Mouse (Mus musculus) limb, embryonic 10.5 days (tissue): Measurements from ENCODE around the gene Ckb. TPM values are rescaled to one million over a fixed set of nuclear protein-coding genes. Genes with fewer than 3 reads are reported as not detected.

Source experiments
- DNase-seq: peaks from one replicate; pipeline ENCODE4 v3.0.0-alpha.2; 2017; ENCODE audit warnings: low spot score
- H3K27ac ChIP-seq: fragments of 300-500 bp; sonication (generic); 2 replicates; pipeline ENCODE4 v1.5.1; 2016; ENCODE audit warnings: mild to moderate bottlenecking
- H3K27me3 ChIP-seq: fragments of 300-500 bp; sonication (generic); 2 replicates; pipeline ENCODE4 v1.6.1; 2016; ENCODE audit warnings: low read depth, mild to moderate bottlenecking; ENCODE audit not compliant: poor library complexity, severe bottlenecking
- H3K36me3 ChIP-seq: fragments of 300-500 bp; sonication (generic); 2 replicates; pipeline ENCODE4 v1.6.1; 2016; ENCODE audit warnings: mild to moderate bottlenecking, moderate library complexity
- H3K4me1 ChIP-seq: fragments of 300-500 bp; sonication (generic); 2 replicates; pipeline ENCODE4 v1.6.1; 2016
- H3K4me3 ChIP-seq: fragments of 300-500 bp; sonication (generic); 2 replicates; pipeline ENCODE4 v1.5.1; 2016; ENCODE audit warnings: mild to moderate bottlenecking, moderate library complexity
- H3K9me3 ChIP-seq: fragments of 300-500 bp; sonication (generic); replicated peaks from 2 replicates; pipeline ENCODE4 v1.6.1; 2016; ENCODE audit warnings: mild to moderate bottlenecking
- WGBS: fragments of 180-500 bp; shearing (Covaris S2); methylation state at CpG from one replicate; pipeline ENCODE4 v1.1.7; 2016; 5-methylcytosine and 5-hydroxymethylcytosine counted together
- polyA plus RNA-seq: library from polyadenylated mRNA; unstranded; fragments of >200 nt; fragmentation: Nextera tagmentation; extraction: Ambion mirVana; gene quantifications from 2 replicates; pipeline ENCODE4 v1.2.1, GENCODE M21; 2016

Gene Ckb
- polyA plus RNA-seq, 1 experiment from 2014 or later, result 55.9 TPM

GRCm38 (mm10) chr12:111660628-111661027 is 11.5 kb downstream of the Ckb start:
- Histone ChIP-seq H3K4me1 (peaks cover 10% of the 10 kb centered on the region), H3K27me3 (no peaks in the 10 kb centered on the region), H3K36me3 (peaks cover 68% of the 10 kb centered on the region), H3K9me3 (no peaks in the 10 kb centered on the region), H3K27ac (no peak overlapping the region), H3K4me3 (no peak overlapping the region)
- DNase-seq, result no peak
- WGBS, result 98% methylated on average over 1 of the region's 1 CpGs

DNA sequence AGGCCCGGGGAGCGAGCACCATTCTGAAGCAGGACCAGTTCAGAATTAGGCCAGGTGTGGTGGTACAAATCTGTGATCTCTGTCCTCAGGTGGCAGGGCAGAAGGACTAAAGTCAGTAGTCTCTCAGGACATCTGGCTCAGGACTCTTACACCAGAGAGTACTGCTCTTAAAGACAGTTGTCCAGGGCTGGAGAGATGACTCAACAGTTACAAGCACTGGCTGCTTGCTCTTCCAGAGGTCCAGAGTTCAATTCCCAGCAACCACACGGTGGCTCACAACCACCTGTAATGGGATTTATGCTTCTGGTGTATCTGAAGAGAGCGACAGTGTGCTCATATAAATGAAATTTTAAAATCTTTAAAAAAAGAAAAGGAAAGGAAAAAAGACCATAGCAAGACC is 12.8 kb downstream of the Ckb start:
- DNase-seq, result no peak
- peaks cover 81% of the 10 kb centered on the region for H3K36me3 ChIP-seq

DNA sequence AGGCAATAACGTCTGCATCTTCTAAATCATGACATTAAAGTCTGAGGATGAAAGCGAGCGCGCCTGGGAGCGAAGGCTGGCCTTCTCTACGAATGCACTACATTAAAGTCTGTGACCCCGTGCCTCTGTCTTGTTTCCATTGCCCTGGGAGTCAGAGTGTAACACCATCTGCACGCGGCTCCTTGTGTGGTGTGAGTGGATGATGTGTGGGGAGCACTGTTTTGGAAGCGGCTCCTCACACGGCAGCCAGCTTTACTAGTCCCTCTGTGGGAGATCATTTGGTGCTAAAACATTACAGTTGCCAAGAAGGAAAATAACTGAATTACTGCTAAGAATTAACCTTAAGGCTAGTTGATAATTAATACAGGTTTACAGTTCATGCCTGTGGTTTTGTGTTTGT is 16.4 kb downstream of the Ckb start:
- Histone ChIP-seq H3K4me3 (no peak overlapping the region), H3K9me3 (no peaks in the 10 kb centered on the region), H3K4me1 (no peaks in the 10 kb centered on the region), H3K27ac (no peak overlapping the region), H3K27me3 (no peaks in the 10 kb centered on the region), H3K36me3 (peaks cover 93% of the 10 kb centered on the region)
- DNase-seq, result no peak
- 94% methylated on average over 11 of the region's 11 CpGs for WGBS

More for the DNA sequence above, 12.8 kb downstream of the Ckb start:
- Histone ChIP-seq H3K27ac (no peak overlapping the region), H3K27me3 (no peaks in the 10 kb centered on the region), H3K4me3 (no peak overlapping the region), H3K9me3 (no peaks in the 10 kb centered on the region), H3K4me1 (peaks cover 9% of the 10 kb centered on the region)
- WGBS, result 95% methylated on average over 4 of the region's 4 CpGs

DNA sequence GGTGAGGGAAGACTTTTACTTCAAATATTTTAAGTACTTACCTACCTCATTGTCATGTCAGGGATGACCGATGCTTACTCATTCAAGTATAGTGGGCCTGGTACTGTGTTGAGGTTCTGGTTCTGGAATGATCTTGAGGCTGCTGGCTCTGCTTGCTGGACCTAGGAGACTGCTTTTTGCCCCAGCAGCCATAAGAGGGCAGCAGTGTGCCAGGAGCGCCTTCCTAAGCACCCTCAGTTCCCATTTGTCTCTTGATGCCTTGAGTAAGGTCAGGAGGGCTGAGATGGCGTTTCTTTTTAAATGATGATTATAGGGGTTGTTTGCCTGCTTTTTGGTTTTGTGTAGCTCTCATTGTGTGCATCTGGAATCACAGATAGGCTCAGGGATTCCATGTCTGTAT is 18.7 kb downstream of the Ckb start:
- 49% methylated on average over 3 of the region's 3 CpGs for WGBS
- Histone ChIP-seq H3K27ac (no peak overlapping the region), H3K27me3 (no peaks in the 10 kb centered on the region), H3K4me3 (no peak overlapping the region), H3K4me1 (no peaks in the 10 kb centered on the region), H3K9me3 (no peaks in the 10 kb centered on the region), H3K36me3 (peaks cover 94% of the 10 kb centered on the region)
- peak; percentile 55 for DNase-seq

DNA sequence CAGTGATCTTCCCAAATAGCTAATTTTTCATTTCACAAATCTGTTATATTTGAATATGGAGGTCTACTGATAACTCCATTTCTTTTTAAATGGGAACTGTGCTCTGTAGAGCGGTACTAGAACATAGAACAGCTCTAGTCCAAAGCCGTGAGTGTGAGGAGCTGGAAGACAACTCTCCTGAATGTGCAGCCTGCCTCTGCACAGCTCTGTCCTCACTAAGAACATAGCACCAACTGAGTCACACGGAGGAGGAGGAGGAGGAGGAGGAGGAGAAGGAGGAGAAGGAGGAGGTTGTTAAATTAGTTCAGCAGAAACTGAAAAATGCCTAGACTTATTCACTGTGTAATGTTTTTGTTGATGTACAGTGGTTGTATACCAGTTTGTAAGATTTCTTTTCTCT is 19.2 kb downstream of the Ckb start:
- no peak overlapping the region for H3K27ac ChIP-seq
- H3K36me3 ChIP-seq, result peaks cover 96% of the 10 kb centered on the region
- H3K9me3 ChIP-seq, result no peaks in the 10 kb centered on the region
- no peaks in the 10 kb centered on the region for H3K27me3 ChIP-seq
- no peaks in the 10 kb centered on the region for H3K4me1 ChIP-seq
- H3K4me3 ChIP-seq, result no peak overlapping the region
- WGBS, result 85% methylated on average over 3 of the region's 3 CpGs
- DNase-seq, result no peak

- 64% methylated on average over 6 of the region's 6 CpGs for WGBS
- no peak overlapping the region; the same call in 1 of the 2 replicates for H3K27ac ChIP-seq
Measured at GRCm38 (mm10) chr12:111648061-111648645, 24.0 kb downstream of the Ckb start.

More at GRCm38 (mm10) chr12:111648061-111648645, 24.0 kb downstream of the Ckb start:
- Histone ChIP-seq H3K27me3 (no peaks in the 10 kb centered on the region), H3K4me1 (no peaks in the 10 kb centered on the region), H3K36me3 (peaks cover 98% of the 10 kb centered on the region), H3K9me3 (no peaks in the 10 kb centered on the region), H3K4me3 (no peak overlapping the region)
- peak; percentile 71 for DNase-seq

Other genes starting within 250 kb of the Ckb start
- gene Tnfaip2, start 229.9 kb downstream of the Ckb start, polyA plus RNA-seq, result 4.3 and 6.0 TPM in 2 replicates
- 11.4 and 13.7 TPM in 2 replicates for gene Gm266, start 186.5 kb downstream of the Ckb start, polyA plus RNA-seq
- gene Eif5, start 134.3 kb downstream of the Ckb start, polyA plus RNA-seq, result 669 and 688 TPM in 2 replicates
- 47.4 and 50.6 TPM in 2 replicates for gene Mark3, start 97.8 kb downstream of the Ckb start, polyA plus RNA-seq
- 18.2 and 21.0 TPM in 2 replicates for gene Trmt61a, start 5.8 kb upstream of the Ckb start, polyA plus RNA-seq
- 52.6 and 52.9 TPM in 2 replicates for gene Bag5, start 40.9 kb upstream of the Ckb start, polyA plus RNA-seq
- 57.4 and 64.8 TPM in 2 replicates for gene Apopt1, start 40.9 kb upstream of the Ckb start, polyA plus RNA-seq
- 87.5 and 98.0 TPM in 2 replicates for gene Klc1, start 86.5 kb upstream of the Ckb start, polyA plus RNA-seq
- gene Xrcc3, start 141.5 kb upstream of the Ckb start, polyA plus RNA-seq, result 21.6 and 23.9 TPM in 2 replicates
- 69.8 and 75.8 TPM in 2 replicates for gene Zfyve21, start 141.8 kb upstream of the Ckb start, polyA plus RNA-seq
- gene Ppp1r13b, start 235.8 kb upstream of the Ckb start, polyA plus RNA-seq, result 4.8 and 6.0 TPM in 2 replicates